Mouse (Mus musculus) MEL (cell line): Measurements from ENCODE around the gene Spc24. TPM values are rescaled to one million over a fixed set of nuclear protein-coding genes. Genes with fewer than 3 reads are reported as not detected.

Experiments
- DNase-seq: peaks from one replicate; pipeline ENCODE4 v3.0.0; 2011; ENCODE audit warnings: low read depth, low spot score
- H3K27ac ChIP-seq: 2 replicates; pipeline ENCODE4 v1.5.1; 2012; ENCODE audit warnings: low read depth, mild to moderate bottlenecking, control low read depth, low read length, moderate library complexity; ENCODE audit not compliant: control insufficient read depth
- H3K27me3 ChIP-seq, 2 experiments: fragments of 150-350 bp in 1 of 2; sonication (generic) in 1 of 2; 2 replicates each; pipeline ENCODE4 v1.6.1; 2012; ENCODE audit warnings: low read length in 2 of 2, mild to moderate bottlenecking in 2 of 2, improper control_type of control experiment in 1 of 2, moderate library complexity in 1 of 2; ENCODE audit not compliant: insufficient read depth in 2 of 2, control insufficient read depth in 1 of 2
- H3K36me3 ChIP-seq, 2 experiments: 2 replicates each; pipeline ENCODE4 v1.6.1; 2012 to 2014; ENCODE audit warnings: low read length in 2 of 2, improper control_type of control experiment in 1 of 2, inconsistent platforms in 1 of 2, mild to moderate bottlenecking in 1 of 2; ENCODE audit not compliant: insufficient read depth in 2 of 2, control insufficient read depth in 1 of 2
- H3K4me1 ChIP-seq, 2 experiments: fragments of 150-350 bp in 1 of 2; sonication (generic) in 1 of 2; 2 replicates each; pipeline ENCODE4 v1.6.1; 2012; ENCODE audit warnings: low read length in 2 of 2, improper control_type of control experiment in 1 of 2, mild to moderate bottlenecking in 1 of 2; ENCODE audit not compliant: insufficient read depth in 2 of 2, control insufficient read depth in 1 of 2
- H3K4me3 ChIP-seq, 2 experiments: fragments of 150-350 bp in 1 of 2; sonication (generic) in 1 of 2; 2 replicates each; pipeline ENCODE4 v1.5.1; 2012; ENCODE audit warnings: low read depth in 2 of 2, low read length in 2 of 2, mild to moderate bottlenecking in 2 of 2, moderate library complexity in 2 of 2, control low read depth in 1 of 2, improper control_type of control experiment in 1 of 2; ENCODE audit not compliant: control insufficient read depth in 1 of 2, insufficient read depth in 1 of 2
- H3K79me2 ChIP-seq: 2 replicates; pipeline ENCODE4 v1.6.1; 2012; ENCODE audit warnings: mild to moderate bottlenecking, low read length, moderate library complexity; ENCODE audit not compliant: control insufficient read depth, poor library complexity, insufficient read depth
- H3K9ac ChIP-seq: 2 replicates; pipeline ENCODE4 v1.6.1; 2012; ENCODE audit warnings: low read depth, mild to moderate bottlenecking, control low read depth, low read length, moderate library complexity; ENCODE audit not compliant: control insufficient read depth, poor library complexity, severe bottlenecking
- H3K9me3 ChIP-seq: fragments of 150-350 bp; sonication (generic); replicated peaks from 2 replicates; pipeline ENCODE4 v1.6.1; 2012; ENCODE audit warnings: mild to moderate bottlenecking, low read length, improper control_type of control experiment, moderate library complexity; ENCODE audit not compliant: insufficient read depth
- CHD1 ChIP-seq: IDR thresholded peaks from 2 replicates; pipeline ENCODE4 v1.6.1; 2012; ENCODE audit warnings: low read depth, mild to moderate bottlenecking, inconsistent platforms, low read length, improper control_type of control experiment
- CHD2 ChIP-seq: IDR thresholded peaks from 2 replicates; pipeline ENCODE4 v1.6.1; 2011; ENCODE audit warnings: low read length, improper control_type of control experiment
- E2F4 ChIP-seq: IDR thresholded peaks from 2 replicates; pipeline ENCODE4 v1.6.1; 2011; ENCODE audit warnings: low read depth, low read length, improper control_type of control experiment, borderline replicate concordance
- GABPA ChIP-seq: IDR thresholded peaks from 2 replicates; pipeline ENCODE4 v1.6.1; 2012; ENCODE audit warnings: low read depth, mild to moderate bottlenecking, inconsistent platforms, low read length, improper control_type of control experiment, moderate library complexity
- JUND ChIP-seq: IDR thresholded peaks from 2 replicates; pipeline ENCODE4 v1.6.1; 2011; ENCODE audit warnings: low read depth, mild to moderate bottlenecking, improper control_type of control experiment, low read length
- MYB ChIP-seq: IDR thresholded peaks from 2 replicates; pipeline ENCODE4 v1.6.1; 2011; ENCODE audit warnings: mild to moderate bottlenecking, low read depth, low read length, improper control_type of control experiment
- NELFE ChIP-seq: IDR thresholded peaks from 2 replicates; pipeline ENCODE4 v1.6.1; 2011; ENCODE audit warnings: low read depth, low read length, improper control_type of control experiment
- POLR2A ChIP-seq, 2 experiments: IDR thresholded peaks; 2 replicates each; pipeline ENCODE4 v1.6.1; 2011 to 2012; ENCODE audit warnings: low read length in 2 of 2, mild to moderate bottlenecking in 2 of 2, control low read depth in 1 of 2, improper control_type of control experiment in 1 of 2, low read depth in 1 of 2, moderate library complexity in 1 of 2; ENCODE audit not compliant: control insufficient read depth in 1 of 2, insufficient read depth in 1 of 2, poor library complexity in 1 of 2
- POLR2AphosphoS5 ChIP-seq: IDR thresholded peaks from 2 replicates; pipeline ENCODE4 v1.6.1; 2012; ENCODE audit warnings: low read depth, borderline replicate concordance, mild to moderate bottlenecking, inconsistent platforms, low read length, moderate library complexity, mixed read lengths
- RCOR1 ChIP-seq: IDR thresholded peaks from 2 replicates; pipeline ENCODE4 v1.6.1; 2012; ENCODE audit warnings: low read depth, mild to moderate bottlenecking, inconsistent platforms, low read length, improper control_type of control experiment
- TAL1 ChIP-seq: IDR thresholded peaks from 2 replicates; pipeline ENCODE4 v1.6.1; 2012; ENCODE audit warnings: mild to moderate bottlenecking, inconsistent platforms, low read length, moderate library complexity, mixed read lengths
- USF2 ChIP-seq, 2 experiments: IDR thresholded peaks; 2 replicates each; pipeline ENCODE4 v1.6.1; 2011 to 2012; ENCODE audit warnings: improper control_type of control experiment in 2 of 2, low read length in 2 of 2, borderline replicate concordance in 1 of 2, inconsistent platforms in 1 of 2, low read depth in 1 of 2, mild to moderate bottlenecking in 1 of 2; ENCODE audit not compliant: insufficient read depth in 1 of 2
- ZMIZ1 ChIP-seq: IDR thresholded peaks from 2 replicates; pipeline ENCODE4 v1.6.1; 2012; ENCODE audit warnings: low read depth, mild to moderate bottlenecking, inconsistent platforms, low read length, improper control_type of control experiment, moderate library complexity
- polyA plus RNA-seq, 2 experiments: library from polyadenylated mRNA; stranded (reverse) in 1 of 2; unstranded in 1 of 2; fragments of >175 nt in 1 of 2; fragments of >200 nt in 1 of 2; gene quantifications; 2 replicates each; pipeline versions ENCODE4 v1.2.1 to v1.2.4; 2012; ENCODE audit warnings: low replicate concordance in 2 of 2, low read depth in 1 of 2; ENCODE audit not compliant: insufficient read length in 2 of 2, insufficient read depth in 1 of 2, missing spikeins in 1 of 2
- total RNA-seq: library from RNA; depleted of rRNA; stranded (reverse); fragments of 300-350 nt; gene quantifications from 2 replicates; pipeline ENCODE4 v1.2.3, GENCODE M21; 2012

The Spc24 gene
- total and polyA plus RNA-seq, 3 experiments: 304 to 377 TPM; not detected in 1

GRCm38 (mm10) chr9:21768511-21769411 is 8.7 kb upstream of the Spc24 start:
- Histone ChIP-seq H3K9ac (no peak overlapping the region), H3K9me3 (no peaks in the 10 kb centered on the region), H3K27ac (no peak overlapping the region), H3K79me2 (no peaks in the 10 kb centered on the region), H3K36me3 (no peaks in the 10 kb centered on the region), H3K4me3 (no peak overlapping the region), H3K27me3 (no peaks in the 10 kb centered on the region), H3K4me1 (no peaks in the 10 kb centered on the region)
- DNase-seq: no peak
- TF ChIP-seq POLR2A (IDR thresholded peaks at IDR 0.05; ENCODE audit: control insufficient read depth in 1 of 2, insufficient read depth in 1 of 2, low read depth in 1 of 2, low read length in 2 of 2, poor library complexity in 1 of 2) (no peak), CHD2 (no peak), TAL1 (0 out of 2 replicates have a peak, but pooled peaks have one; percentile 3), GABPA (no peak), RCOR1 (no peak)

GRCm38 (mm10) chr9:21767896-21768295 is 7.8 kb upstream of the Spc24 start:
- no peaks in the 10 kb centered on the region for H3K79me2 ChIP-seq
- H3K27ac ChIP-seq: no peak overlapping the region
- no peaks in the 10 kb centered on the region for H3K27me3 ChIP-seq
- no peak for TF ChIP-seq RCOR1
- no peak for TF ChIP-seq JUND
- no peak for TF ChIP-seq NELFE
- TF ChIP-seq E2F4: no peak
- TF ChIP-seq CHD1: no peak
- TF ChIP-seq ZMIZ1: no peak
- no peak for TF ChIP-seq USF2 (IDR thresholded peaks at IDR 0.05; ENCODE audit: borderline replicate concordance in 1 of 2, insufficient read depth in 1 of 2, low read depth in 1 of 2, low read length in 2 of 2)
- no peak for TF ChIP-seq GABPA
- TF ChIP-seq MYB: no peak
- no peak for TF ChIP-seq POLR2AphosphoS5
- H3K4me1 ChIP-seq: no peaks in the 10 kb centered on the region
- H3K36me3 ChIP-seq: no peaks in the 10 kb centered on the region
- no peaks in the 10 kb centered on the region for H3K9me3 ChIP-seq
- H3K9ac ChIP-seq: no peak overlapping the region
- DNase-seq: no peak
- no peak overlapping the region for H3K4me3 ChIP-seq
